Mouse (Mus musculus) monocyte, adult 5-6 weeks (primary cell): ENCODE measurements around the gene Bicra. TPM values are rescaled to one million over a fixed set of nuclear protein-coding genes. Genes with fewer than 3 reads are reported as not detected.

Experiments used
- ATAC-seq: fragments of 153-309, 156-312 bp; replicated peaks from 2 replicates; pipeline ENCODE4 v1.8.0; 2017; ENCODE audit warnings: mild to moderate bottlenecking; ENCODE audit not compliant: low TSS enrichment, insufficient number of reproducible peaks, severe bottlenecking, poor library complexity, low FRiP score
- total RNA-seq: library from RNA; stranded (forward); fragments of 200-1000, 200-491, 200-594 nt; gene quantifications from 3 replicates; pipeline ENCODE4 v1.2.3, GENCODE M21; 2017

Gene Bicra
- total RNA-seq, result 2.2 to 10.0 TPM (median 2.6 TPM) in 3 replicates

DNA sequence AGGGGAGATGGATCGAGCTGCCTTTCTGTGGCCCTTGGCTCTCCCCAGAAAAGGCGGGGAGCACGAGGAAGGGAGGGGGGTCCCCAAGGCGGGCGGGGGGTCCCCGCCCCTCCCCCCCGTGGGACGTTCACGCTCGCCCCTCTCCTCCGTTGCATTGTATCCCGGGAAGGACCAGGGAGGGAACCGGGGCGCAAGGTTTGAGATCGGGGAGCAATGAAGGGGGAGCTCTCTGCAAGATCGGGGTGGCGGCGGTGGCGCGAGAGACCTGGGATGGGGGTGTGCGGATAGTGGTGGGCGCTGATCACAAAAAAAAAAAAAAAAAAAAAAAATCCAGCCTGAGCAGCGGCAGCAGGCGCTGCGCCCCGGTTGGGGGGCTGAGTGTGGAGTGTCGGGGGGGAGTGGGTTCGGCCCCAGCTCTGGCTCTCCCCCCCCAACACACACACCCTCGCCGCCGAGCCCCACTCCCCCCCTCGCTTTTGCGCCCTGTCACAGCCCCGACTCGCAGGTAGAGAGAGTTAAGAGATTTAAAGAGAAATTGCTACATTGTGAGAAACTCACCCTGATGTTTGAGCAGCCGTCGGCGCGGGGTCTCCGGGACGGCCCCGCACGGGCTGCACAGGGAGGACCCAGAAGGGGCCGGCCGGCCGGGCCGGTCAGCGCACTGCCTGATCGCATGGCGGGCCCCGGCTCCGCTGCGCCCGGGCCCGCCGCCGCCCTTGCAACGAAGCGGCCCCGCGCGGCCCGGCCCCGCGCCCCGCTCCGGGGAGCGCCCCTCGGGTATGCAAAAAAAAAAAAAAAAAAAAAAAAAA is at the start of gene Bicra:
Gene Bicra (minus strand): TSS at position 584 of the 809 bp plus-strand sequence.
- no peak for ATAC-seq

DNA sequence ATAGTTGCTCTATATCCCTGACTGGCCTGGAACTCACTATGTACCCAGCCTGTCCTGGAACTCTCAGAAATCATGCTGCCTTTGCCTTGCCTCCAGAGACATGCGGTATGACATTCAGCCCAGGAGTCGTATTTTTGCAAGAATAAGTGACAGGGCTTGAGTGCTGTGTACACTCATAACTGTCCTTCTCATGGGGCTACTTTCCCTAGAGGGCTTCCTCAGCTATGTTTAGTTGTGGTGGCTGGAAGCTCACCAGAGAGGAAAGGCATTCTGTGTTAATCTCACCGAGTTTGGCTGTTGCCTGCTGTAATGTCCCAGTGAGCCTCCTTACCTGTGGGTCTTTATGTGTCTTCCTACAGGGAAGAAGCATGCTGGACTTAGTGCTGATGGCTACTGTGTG is 46.9 kb upstream of the Bicra start:
- no peak for ATAC-seq

DNA sequence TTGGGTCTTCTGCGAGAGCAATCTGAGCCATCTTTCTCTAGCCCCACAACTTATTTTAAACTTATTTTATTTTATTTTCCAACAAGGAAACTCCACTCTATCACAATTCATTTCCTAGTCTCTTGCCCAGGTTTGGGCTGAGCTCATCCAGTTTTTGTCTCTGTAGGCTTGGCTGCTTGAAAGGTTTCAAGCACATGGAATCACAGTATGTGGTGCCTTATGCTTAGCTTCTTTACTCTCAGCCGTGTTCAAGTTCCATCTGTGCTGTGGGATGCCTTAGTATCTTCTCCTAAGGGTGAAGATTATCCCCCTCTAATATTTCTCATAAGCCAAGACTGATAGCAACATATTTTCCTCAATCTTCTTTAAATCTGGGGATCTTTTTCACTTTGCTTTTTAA is 39.9 kb upstream of the Bicra start:
- ATAC-seq, result no peak

- ATAC-seq, result no peak
Measured at GRCm38 (mm10) chr7:16083361-16083760, 35.6 kb upstream of the Bicra start.

DNA sequence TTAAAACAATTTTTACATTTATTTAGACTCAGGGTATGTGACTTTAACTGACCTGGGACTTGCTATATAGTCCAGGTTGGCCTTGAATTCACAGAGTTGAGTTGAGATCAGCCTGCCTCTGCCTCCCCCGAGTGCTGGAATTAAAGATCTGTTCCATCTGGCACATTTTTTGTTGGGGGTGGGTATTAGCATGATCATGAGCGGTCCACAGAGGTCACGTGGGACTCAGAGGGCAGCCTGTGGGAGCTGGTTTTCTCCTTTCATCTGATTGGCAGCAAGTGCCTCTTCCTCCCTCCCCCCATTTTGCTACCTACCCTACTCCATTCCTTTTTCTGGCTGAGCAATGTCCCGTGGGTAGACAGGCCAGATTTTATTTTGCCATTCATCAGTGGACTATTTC is 32.9 kb upstream of the Bicra start:
- no peak for ATAC-seq

DNA sequence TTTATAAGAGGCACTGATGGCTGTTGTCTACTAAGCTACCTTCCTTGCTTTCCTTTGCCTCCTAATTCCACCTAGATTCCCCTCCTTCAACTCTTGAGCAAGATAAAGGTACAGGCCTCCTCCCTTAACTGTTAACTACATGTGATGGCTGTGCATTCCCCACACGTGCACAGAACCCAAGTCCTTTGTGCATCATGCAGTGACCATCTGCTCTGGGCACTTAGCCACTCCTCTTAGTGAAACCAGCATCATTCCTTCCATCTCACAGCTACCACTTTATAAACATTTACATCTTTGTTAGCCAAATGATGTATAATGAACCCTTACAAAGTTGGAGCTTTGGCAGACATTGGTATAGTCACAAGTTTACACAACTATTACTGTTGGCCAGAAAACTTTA is 32.2 kb upstream of the Bicra start:
- ATAC-seq, result no peak

GRCm38 (mm10) chr7:16071906-16072305 is 24.2 kb upstream of the Bicra start:
- no peak for ATAC-seq

- peak; percentile 77 for ATAC-seq
Measured at GRCm38 (mm10) chr7:16070846-16071245, 23.1 kb upstream of the Bicra start.

- 0 out of 2 replicates have a peak, but pooled peaks have one; percentile 50 for ATAC-seq
Measured at GRCm38 (mm10) chr7:16063490-16063889, 15.8 kb upstream of the Bicra start.

DNA sequence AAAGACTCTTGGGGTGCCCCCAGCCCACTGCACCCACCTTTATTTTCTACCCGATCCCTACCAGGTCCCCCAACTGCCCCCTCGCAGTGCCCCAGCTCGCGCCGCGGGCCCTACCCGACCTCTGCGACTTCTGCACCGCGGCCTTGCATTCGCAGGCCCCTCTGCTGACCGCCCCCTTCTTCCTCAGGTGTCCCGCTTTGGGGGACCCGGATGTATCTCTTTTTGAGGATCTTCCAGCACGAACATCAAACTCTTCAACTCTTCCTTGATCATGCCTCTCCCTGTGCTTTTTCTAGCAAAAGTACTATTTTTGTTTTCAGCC is 14.3 kb upstream of the Bicra start:
- no peak for ATAC-seq

GRCm38 (mm10) chr7:16061219-16062098 is 13.7 kb upstream of the Bicra start, which contains the start of gene Zfp541:
Gene Zfp541 (plus strand): TSS chr7:16061814.
- no peak for ATAC-seq

DNA sequence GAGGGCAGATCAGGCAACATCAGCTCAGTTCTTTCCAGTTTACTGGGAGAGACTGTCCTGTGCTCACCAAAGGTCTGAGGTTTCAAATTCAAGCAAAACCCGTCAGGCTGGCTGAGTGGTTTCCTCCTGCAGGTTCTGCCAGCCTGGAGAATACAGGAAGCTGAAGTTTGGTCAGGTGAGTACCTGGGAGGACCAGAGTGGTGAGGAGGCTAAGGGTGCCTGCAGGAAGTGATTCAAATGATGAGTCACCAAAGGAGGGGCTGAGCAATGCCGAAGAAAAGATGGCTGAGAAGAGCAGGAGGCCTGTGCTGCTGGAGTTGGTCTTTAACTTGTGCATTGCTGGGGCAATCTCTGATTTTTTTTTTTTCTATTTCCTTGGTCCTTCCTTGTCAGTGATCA is 9.4 kb upstream of the Bicra start:
- no peak for ATAC-seq

- no peak for ATAC-seq
Measured at GRCm38 (mm10) chr7:16056459-16057135, 8.9 kb upstream of the Bicra start.

DNA sequence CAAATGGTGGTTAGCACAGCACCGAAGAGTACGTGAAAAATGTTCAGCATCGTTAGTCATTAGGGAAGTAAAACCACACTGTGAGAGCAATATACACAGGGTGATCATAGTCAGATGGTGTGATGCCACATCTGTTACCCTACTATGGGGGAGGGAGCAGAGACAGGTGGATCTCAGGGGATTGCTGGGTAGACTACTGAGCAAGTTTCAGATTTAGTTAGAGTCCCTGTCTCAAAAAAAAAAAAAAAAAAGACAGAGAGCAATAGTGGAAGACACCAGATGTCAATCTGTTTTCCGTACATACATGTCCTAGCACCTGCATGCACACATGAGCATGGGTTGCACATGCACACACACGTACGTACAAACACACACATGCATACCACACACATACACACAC is 7.9 kb upstream of the Bicra start:
- 0 out of 2 replicates have a peak, but pooled peaks have one; percentile 7 for ATAC-seq

GRCm38 (mm10) chr7:16054966-16055365 is 7.2 kb upstream of the Bicra start:
- no peak for ATAC-seq

- 0 out of 2 replicates have a peak, but pooled peaks have one; percentile 16 for ATAC-seq
Measured at GRCm38 (mm10) chr7:16053105-16053504, 5.4 kb upstream of the Bicra start.

GRCm38 (mm10) chr7:16052684-16053083 is 5.0 kb upstream of the Bicra start:
- ATAC-seq, result peak; percentile 60

DNA sequence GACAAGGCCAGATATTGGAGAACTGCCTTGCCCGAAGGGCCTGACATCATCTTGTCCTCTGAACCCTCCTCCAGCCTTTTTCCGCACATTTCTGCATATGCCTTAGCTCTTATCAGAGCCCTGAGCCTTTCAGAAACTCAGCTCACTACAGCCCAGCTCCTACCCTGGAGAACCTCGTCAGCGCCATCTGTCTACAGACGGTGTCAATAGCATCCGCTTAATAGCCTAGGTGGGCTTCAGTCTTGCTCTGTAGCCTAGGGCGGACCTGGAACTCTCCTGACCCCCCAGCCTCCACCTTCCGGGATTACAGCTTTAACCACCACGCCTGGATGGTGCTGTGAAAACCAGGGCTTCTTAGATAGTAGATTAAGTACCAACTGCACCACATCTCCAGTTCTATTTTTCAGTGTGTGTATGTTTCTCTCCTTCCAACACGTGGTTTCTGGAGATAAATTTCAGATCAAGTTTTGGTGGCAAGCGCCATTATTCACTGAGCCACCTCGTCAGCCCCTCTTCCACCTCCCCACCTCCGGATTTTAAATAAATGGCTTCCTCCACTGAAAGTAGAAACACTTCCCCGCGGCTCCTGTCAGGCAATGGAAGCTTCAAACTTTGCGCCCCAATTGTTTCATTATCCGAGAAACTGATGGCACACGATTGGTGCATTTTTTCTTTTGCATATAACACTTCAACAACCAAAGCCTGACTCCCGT is 4.3 kb upstream of the Bicra start:
- peak; percentile 29 for ATAC-seq

- ATAC-seq, result no peak
Measured at GRCm38 (mm10) chr7:16050600-16050999, 2.9 kb upstream of the Bicra start.
